ENCODE assay signal across 26 mouse cellular contexts in the genomic region with DNA sequence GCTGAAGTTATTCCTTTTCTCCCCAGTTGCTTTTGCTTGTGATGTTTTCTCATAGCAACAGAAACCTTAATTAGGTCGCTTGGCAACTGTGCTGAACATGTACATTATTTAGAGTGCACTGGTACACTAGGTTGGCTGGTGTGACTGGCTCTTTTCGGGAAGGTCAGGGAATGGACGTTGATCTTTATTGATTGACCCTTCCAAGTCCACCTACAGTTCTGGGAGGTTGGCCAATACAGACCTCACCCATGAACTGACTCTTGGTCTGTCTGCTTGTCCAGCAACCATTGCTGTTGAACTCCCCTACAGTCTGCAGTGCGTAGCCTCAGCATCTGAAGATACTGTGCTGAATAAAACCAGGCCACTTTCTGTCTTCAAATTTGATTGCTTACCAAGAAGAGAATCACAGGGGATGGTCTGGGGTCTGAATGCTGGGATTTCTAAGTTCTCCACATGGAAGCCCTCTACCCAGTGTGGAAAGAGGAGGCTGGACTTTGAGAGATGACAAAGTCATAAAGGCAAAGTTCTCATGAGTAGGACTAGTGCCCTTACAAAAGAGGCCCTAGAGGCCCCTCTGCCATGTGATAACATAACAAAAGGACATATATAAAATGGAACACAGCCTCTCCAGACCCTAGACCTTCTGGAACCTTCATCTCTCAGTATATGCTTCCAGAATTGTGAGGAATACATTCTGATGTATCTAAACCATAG. TPM values are rescaled to one million over a fixed set of nuclear protein-coding genes. Genes with fewer than 3 reads are reported as not detected.
"Had no signal": no experiment of that assay in that cellular context is flagged by ENCODE, and none has a peak within 500 bp of the region (broad histone marks: within the 10 kb centered on the region; RNA-seq: fewer than 3 reads in every experiment).

No protein-coding gene starts in this region.

- DNase-seq: kidney, adult 11 months; kidney, adult 8-10 months; layer of hippocampus, postnatal 36 days; lung, adult 18-20 months; lung, postnatal 10 days; midbrain, embryonic 14.5 days; right cerebral cortex, adult 18-20 months; right cerebral cortex, postnatal 14 days; spleen, adult 18-20 months; thymus, postnatal 25 days had no signal

- H3K4me1 ChIP-seq: kidney, embryonic 15.5 days; limb, embryonic 13.5 days; lung, embryonic 15.5 days; stomach, embryonic 15.5 days had no signal

- H3K4me3 ChIP-seq: kidney, embryonic 15.5 days; left cerebral cortex, adult 2 months; limb, embryonic 10.5 days; limb, embryonic 13.5 days; lung, embryonic 15.5 days; stomach, embryonic 15.5 days had no signal

- H3K9me3 ChIP-seq: kidney, embryonic 15.5 days; limb, embryonic 10.5 days; limb, embryonic 13.5 days; lung, embryonic 15.5 days; stomach, embryonic 15.5 days had no signal

- H3K27ac ChIP-seq: kidney, embryonic 15.5 days; left cerebral cortex, adult 2 months; limb, embryonic 10.5 days; limb, embryonic 13.5 days; lung, embryonic 15.5 days; stomach, embryonic 15.5 days had no signal

- H3K9ac ChIP-seq: kidney, embryonic 15.5 days; limb, embryonic 13.5 days; lung, embryonic 15.5 days; stomach, embryonic 15.5 days had no signal

- H3K4me2 ChIP-seq: kidney, embryonic 15.5 days; limb, embryonic 13.5 days; lung, embryonic 15.5 days; midbrain, embryonic 11.5 days; stomach, embryonic 15.5 days had no signal

- H3K27me3 ChIP-seq: kidney, embryonic 15.5 days; limb, embryonic 13.5 days; lung, embryonic 15.5 days; stomach, embryonic 15.5 days had no signal

- H3K36me3 ChIP-seq: kidney, embryonic 15.5 days; limb, embryonic 10.5 days; limb, embryonic 13.5 days; lung, embryonic 15.5 days; stomach, embryonic 15.5 days had no signal

RNA-seq across cellular contexts. Expression of a gene that starts 40.5 kb away (rescaled TPM):
- total RNA-seq: layer of hippocampus, adult 8-10 months; layer of hippocampus, postnatal 10 days; layer of hippocampus, postnatal 36 days; left cerebral cortex, adult 2 months; left cerebral cortex, postnatal 14 days; megakaryocyte progenitor cell, adult 5-6 weeks; megakaryocyte-erythroid progenitor cell, adult 5-6 weeks; midbrain, postnatal 0 days had no signal
- polyA plus RNA-seq: kidney, embryonic 15.5 days; limb, embryonic 10.5 days; limb, embryonic 13.5 days; lung, embryonic 15.5 days; midbrain, embryonic 11.5 days; midbrain, embryonic 14.5 days; midbrain, postnatal 0 days; neural tube, embryonic 11.5 days; neural tube, embryonic 14.5 days; stomach, embryonic 15.5 days; thymus, postnatal 0 days had no signal

RNA-seq across cellular contexts. Expression of a gene that starts 50.6 kb away (rescaled TPM):
- total RNA-seq: layer of hippocampus, postnatal 36 days; megakaryocyte progenitor cell, adult 5-6 weeks; megakaryocyte-erythroid progenitor cell, adult 5-6 weeks; midbrain, postnatal 0 days had no signal
- polyA plus RNA-seq: limb, embryonic 10.5 days; limb, embryonic 13.5 days; midbrain, embryonic 11.5 days; midbrain, embryonic 14.5 days had no signal

RNA-seq across cellular contexts. Expression of a gene that starts 59.5 kb away (rescaled TPM):
- total RNA-seq: layer of hippocampus, adult 8-10 months; layer of hippocampus, postnatal 10 days; layer of hippocampus, postnatal 36 days; left cerebral cortex, adult 2 months; megakaryocyte progenitor cell, adult 5-6 weeks; megakaryocyte-erythroid progenitor cell, adult 5-6 weeks; midbrain, postnatal 0 days had no signal
- polyA plus RNA-seq: limb, embryonic 10.5 days; limb, embryonic 13.5 days; lung, embryonic 15.5 days; midbrain, embryonic 11.5 days; midbrain, embryonic 14.5 days; neural tube, embryonic 11.5 days; neural tube, embryonic 14.5 days; thymus, postnatal 0 days had no signal
